Mouse (Mus musculus): ENCODE measurements at regions not wholly inside any gene's neighbourhood (a gene's known extent, or its start where the extent isn't known, plus 50 kb on each side); places are given as distances from the start of the nearest gene placed in this dataset.

- no peak for DNase-seq (ENCODE audit: low read depth, low spot score)
Observed at GRCm38 (mm10) chr16:24094566-24094965, 105.9 kb upstream of the Bcl6 start.

DNA sequence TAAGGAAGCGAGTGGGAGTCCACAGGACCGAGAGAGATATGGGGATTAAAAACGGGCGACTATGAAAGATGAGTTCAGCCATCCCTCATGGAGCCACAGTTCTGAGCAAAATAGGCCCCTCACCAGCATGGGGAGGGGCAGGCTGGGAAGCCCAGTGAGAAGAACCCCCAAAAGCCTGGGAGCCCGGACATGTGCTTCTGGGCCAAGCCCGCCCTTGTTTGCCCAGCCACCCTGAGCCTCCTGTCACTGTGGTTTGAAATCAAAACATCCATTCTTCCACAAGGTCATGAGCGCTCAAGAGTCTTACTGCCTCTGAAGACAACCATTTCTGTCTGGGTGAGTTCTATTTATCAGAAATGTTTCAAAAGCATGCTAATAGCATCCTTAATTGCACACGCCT is 105.0 kb upstream of the Bcl6 start:
- no peak for DNase-seq (ENCODE audit: low read depth, low spot score)

DNA sequence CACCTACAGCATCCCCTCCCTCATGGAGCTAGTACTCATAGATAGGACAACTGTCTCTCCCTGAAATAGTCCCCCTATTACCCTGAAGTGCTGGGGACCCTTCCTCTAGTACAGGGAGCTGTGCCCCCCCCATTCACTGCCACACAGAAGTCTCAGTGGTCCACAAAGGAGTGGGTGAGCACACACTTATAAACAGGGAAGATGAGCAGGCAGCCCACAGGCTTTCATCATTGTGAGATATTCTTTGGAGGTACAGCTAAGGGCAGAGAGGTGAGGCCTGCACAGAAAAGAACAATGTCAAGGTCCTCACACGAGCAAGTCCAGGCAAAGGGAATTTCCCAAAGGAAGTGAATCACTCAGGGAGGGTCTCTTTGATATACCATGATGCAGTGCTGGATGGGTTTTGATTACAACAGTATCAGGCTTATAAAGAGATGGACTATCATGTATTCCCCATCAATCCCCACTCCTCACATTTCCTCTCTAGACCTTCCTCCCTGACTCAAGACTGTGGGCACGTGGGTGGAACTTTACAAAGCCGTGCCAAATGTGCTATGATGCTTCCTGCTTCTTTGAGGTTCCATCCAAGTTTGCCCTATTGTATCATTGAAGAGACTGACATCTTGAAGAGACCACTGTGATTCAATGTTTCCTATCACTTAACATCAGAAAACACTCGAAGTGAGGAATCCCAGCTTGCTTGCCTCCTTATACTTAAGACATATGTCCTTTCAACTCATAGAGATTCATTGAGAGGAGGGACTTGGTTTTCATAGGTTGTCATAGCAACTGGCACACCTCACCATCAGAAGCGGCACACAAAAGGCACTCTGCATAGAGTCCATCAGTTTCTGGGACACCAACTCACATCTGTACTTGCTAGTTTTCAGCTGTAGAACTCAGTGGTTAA is 104.2 kb upstream of the Bcl6 start:
- no peak for DNase-seq (ENCODE audit: low read depth, low spot score)

- no peak for DNase-seq (ENCODE audit: low read depth, low spot score)
Observed at GRCm38 (mm10) chr16:24092136-24092535, 103.5 kb upstream of the Bcl6 start.

GRCm38 (mm10) chr16:24090981-24091380 is 102.3 kb upstream of the Bcl6 start:
- DNase-seq (ENCODE audit: low read depth, low spot score), result no peak

DNA sequence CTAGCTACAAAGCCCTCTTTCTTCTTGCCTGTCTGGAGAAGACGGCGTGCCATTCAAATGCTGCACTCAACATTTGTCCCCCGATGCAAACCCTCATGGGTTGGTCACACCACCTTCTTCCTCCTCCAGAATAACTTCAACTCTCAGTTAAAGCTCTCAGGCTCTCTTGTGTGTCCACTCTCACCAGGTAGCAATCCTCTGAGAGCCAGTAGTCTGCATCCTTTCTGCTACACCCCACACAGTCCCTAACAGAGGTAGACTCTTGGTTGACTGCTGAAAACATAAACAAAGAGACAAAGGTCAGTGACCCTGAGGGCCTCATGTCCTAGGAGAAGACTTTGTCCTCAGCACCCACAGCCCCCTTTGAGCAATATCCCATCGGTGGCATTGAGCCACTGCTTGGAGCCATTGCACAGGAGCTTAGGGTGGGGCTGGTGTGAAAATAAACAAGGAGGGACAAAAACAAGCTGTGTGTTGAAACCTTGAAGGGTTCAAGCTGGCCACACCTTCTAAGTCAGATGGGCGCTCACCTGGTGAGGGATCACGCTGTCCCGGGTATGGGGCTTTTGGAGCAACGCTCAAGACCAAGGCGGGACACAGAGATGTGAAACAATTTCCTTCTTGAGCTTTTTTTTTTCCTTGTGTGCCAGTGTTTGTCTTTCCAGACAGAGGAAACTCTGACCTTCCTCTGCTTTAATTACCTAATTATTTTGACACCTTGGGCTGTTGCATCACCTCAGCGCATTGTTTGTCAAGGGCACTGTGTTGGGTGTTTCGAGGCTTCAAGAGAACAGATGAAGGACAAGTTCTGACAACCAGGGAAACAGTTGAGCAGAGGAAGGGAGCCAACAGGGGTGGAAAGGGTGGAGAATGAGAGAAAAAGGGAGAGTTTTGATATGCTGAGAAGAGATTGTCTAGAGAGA is 101.4 kb upstream of the Bcl6 start:
- no peak for DNase-seq (ENCODE audit: low read depth, low spot score)

DNA sequence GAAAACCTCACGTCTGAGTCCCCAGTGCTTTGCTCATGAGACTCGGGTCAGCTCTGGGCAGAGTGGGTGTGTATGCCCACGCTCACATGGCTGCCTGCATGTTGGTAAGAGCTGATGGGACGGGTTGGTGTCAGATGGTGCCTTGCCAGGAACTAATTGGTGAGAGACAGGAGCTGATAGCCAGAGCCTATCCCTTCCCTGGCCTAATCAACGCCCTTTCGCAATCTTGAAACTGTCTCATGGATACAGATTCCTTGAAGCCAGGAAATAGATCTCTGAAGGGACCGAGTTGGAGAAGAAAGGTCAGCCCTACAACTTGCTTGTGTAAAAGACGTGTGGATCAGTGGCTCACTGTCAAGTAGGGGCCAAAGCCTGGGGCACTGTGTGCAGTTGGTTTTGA is 95.3 kb upstream of the Bcl6 start:
- DNase-seq (ENCODE audit: low read depth, low spot score), result no peak

- DNase-seq (ENCODE audit: low read depth, low spot score), result no peak
Observed at GRCm38 (mm10) chr16:24080471-24080870, 91.8 kb upstream of the Bcl6 start.

GRCm38 (mm10) chr16:24078622-24079021 is 90.0 kb upstream of the Bcl6 start:
- no peak for DNase-seq (ENCODE audit: low read depth, low spot score)

- DNase-seq (ENCODE audit: low read depth, low spot score), result no peak
Observed at GRCm38 (mm10) chr16:24077428-24077827, 88.8 kb upstream of the Bcl6 start.

- DNase-seq (ENCODE audit: low read depth, low spot score), result no peak
Observed at GRCm38 (mm10) chr16:24076799-24077136, 88.1 kb upstream of the Bcl6 start.

GRCm38 (mm10) chr16:24076109-24076798 is 87.6 kb upstream of the Bcl6 start:
- DNase-seq (ENCODE audit: low read depth, low spot score), result no peak

DNA sequence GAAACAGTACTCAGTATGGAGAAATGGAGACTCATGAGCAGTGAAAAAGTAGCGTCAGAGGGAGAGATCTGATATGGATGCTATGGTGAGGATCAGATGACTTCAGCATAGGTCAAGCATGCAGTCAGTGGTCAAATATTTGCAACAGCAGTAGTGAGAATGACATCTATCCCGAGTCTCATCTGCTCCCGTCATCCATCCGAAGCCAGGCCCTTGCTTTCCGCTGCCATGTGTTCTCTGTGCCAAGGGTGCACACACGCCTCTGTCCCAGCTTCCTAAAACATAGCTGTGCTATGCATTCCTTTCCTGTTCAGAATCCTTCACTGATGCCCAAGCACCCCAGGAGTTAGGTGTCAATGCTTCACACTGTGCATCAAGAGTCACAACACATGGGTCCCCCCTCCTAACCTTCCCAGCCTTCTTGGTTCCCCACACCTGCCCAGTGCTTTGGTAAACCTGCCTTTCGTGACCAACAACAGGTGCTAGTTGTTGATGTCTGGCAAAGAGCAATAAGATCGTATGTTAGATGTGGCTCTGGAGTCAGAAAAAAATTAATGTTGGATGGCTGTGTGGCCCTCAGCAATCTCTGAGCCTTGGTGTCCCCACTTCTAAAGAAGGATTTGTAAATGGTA is 85.1 kb upstream of the Bcl6 start:
- no peak for DNase-seq (ENCODE audit: low read depth, low spot score)

DNA sequence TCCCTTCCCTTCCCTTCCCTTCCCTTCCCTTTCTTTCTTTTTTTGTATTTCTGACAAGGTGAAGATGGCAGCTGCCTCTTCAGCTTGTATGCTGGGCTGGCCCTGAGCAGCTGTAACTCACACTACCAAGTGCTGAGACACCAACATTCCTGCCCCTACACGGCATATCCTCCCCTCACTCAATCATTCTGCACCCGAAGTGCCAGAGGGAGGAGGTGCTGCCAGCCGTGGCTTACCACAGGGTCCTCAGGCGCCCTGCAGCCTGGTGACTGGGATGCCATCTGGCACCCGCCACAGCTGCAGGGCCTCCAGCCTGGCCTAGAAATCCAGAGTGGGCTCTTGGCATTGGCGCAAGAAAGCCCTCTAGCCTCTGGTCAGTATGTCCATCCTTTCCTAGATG is 84.4 kb upstream of the Bcl6 start:
- DNase-seq (ENCODE audit: low read depth, low spot score), result no peak

DNA sequence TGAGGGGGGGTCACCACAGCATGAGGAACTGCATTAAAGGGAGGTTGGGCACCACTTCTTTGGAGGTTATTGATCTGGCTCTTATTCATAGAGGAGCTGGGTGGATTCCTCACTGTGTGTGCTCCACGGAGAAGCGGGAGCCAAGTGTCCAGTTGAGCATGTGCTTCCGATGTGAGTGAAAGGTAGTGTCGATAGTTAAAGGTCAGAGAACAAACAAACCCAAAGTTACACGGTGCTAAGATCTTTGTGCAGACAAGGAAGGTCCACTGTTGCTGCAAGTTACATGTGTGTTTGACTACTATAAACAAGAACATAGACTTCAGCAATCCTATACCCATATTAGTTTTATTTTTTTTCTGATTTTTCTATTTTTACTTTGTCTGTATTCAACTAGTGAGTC is 80.8 kb upstream of the Bcl6 start:
- DNase-seq (ENCODE audit: low read depth, low spot score), result no peak

DNA sequence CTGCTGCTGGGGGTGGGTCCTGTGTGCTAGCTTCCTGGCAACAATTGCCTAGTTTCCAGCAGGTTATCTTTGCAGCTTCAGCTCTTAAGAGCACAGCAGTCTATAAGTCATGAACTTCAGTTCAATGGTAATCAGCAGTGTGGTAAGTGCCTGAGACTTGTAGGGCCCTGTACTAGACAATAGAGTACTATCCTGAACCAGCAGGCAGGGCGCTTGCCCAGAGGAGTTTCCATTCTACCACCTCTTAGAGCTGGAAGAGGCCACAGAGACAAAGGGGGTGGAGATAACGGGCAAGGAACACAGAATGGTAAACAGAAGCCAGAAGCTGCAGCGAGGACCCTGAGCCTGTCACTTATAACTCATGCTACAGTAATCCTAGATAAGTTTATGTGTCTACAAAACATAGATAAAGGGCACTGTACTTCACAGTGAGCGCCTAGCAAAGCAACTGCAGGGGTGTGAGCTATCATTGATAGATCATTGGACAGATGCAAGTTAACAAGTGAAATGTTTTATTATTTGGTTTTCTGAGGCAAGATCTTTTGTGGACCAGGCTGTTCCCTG is 79.7 kb upstream of the Bcl6 start:
- DNase-seq (ENCODE audit: low read depth, low spot score), result no peak

DNA sequence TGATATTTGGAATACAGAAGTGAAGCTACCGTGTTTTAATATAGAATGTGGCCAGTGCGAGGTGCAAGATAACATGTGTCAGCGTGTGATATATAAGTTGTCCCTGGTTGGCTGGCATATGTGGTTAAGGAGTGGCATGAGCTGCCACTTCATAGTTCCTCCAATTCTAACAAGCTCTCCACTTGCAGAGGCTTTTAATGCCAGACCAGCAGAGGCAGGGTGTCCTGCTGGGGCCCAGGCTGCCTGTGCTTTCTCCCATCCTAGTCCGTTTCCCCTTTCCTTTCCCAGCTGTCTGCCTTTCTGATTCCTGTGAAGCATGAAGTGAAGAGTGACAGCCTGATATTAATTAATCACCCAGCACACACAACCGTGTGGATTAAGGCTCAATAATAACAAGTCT is 73.7 kb upstream of the Bcl6 start:
- no peak for DNase-seq (ENCODE audit: low read depth, low spot score)

- DNase-seq (ENCODE audit: low read depth, low spot score), result no peak
Observed at GRCm38 (mm10) chr16:24061496-24061895, 72.8 kb upstream of the Bcl6 start.

GRCm38 (mm10) chr16:24059090-24059600 is 70.5 kb upstream of the Bcl6 start:
- no peak for DNase-seq (ENCODE audit: low read depth, low spot score)

DNA sequence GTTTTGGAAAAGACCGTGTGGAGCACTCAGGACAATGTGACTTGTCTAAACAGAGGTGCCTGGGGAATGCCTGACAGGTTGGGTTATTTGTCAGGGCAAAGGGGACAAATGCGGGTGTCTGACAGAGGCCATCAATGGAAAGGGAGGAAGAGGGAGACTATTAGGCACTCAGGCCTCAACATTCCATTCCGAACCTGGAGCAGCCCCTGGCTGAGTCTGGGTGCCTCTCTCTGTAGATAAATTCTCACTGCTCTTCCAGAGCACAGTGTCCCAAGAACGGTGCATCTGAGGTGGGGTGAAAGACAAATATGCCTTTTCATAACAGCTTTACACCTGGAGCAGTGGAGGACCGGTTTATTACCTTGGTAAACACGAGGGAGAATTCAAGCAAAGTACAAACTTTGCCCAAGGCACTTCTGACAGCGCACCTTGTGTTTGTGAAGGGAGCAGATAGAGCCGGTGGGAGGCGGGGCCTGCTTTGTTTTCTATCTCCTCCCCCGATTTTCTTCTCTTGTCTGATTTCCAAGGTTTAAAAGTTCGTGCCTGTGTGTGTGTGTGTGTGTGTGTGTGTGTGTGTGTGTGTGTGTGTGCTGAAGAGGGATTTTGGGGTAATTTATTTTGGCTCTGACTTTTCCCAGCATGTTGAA is 68.4 kb upstream of the Bcl6 start:
- no peak for DNase-seq (ENCODE audit: low read depth, low spot score)

Measured in WW6 (cell line).